Mouse (Mus musculus): ENCODE measurements around the gene Ahdc1. TPM values are rescaled to one million over a fixed set of nuclear protein-coding genes. Genes with fewer than 3 reads are reported as not detected.

The Ahdc1 gene
- polyA plus RNA-seq, 2 experiments = 0.53 to 1.3 TPM

DNA sequence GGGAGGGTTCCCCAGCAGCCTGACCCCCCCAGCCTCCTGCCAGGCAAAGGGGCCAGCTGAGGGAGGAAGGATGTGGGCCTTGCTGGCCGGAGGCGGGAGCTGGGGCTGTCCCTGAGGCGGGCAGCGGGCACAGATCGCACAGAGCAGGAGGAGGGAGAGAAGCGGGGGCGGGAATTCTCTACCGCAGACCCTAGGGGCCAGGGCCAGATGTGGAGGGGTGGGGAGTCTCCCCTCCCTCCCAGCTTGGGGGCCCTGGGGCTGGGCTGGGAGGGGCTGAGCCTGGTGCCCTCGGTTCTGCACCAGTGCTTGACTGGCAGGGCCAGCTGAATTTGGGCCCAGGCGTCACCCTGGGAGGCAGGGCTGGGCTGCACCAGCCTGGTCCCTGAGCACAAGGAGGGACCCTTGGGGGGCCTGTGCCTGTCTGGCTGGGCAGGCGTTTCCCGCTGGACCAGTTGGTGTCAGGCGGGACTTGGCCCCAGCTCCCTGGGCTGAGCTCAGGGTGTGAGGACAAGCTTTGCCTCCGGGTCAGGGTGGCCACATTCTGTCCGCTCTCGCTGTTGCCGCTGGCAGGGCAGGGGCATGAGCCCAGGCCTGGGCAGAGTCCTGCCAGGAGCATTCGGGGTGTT, 2.3 kb downstream of the Ahdc1 start:
- DNase-seq (ENCODE audit: low read depth in 3 of 3, low spot score in 3 of 3) (no peak), ATAC-seq (ENCODE audit: insufficient read depth) (no peak)
- peak overlapping the region; percentile 88 for H3K4me2 ChIP-seq (ENCODE audit: low read depth)
- no peaks in the 10 kb centered on the region for H3K9me3 ChIP-seq (ENCODE audit: control insufficient read depth, low read length)
- H3K27me3 ChIP-seq (ENCODE audit: control insufficient read depth, insufficient read depth, low read length) = peaks cover 42% of the 10 kb centered on the region
- no peaks in the 10 kb centered on the region for H3K36me3 ChIP-seq (replicated peaks; ENCODE audit: control insufficient read depth, insufficient read depth, low read depth)
- no peak overlapping the region for H3K9ac ChIP-seq (replicated peaks)
- H3K27ac ChIP-seq = no peak overlapping the region
- 10% methylated on average over 17 of the region's 18 CpGs for WGBS (ENCODE audit: insufficient replicate concordance)
- H3K4me3 ChIP-seq (ENCODE audit: insufficient read depth in 1 of 2, low read depth in 2 of 2, low read length in 2 of 2) = peak overlapping the region; percentile 53 to 72; a peak in 3 of 4 replicates
- H3K4me1 ChIP-seq (replicated peaks; ENCODE audit: control insufficient read depth in 2 of 2, insufficient read depth in 2 of 2, low read length in 1 of 2) = peaks cover 0 to 11% of the 10 kb centered on the region in 2 experiments; a peak in 2 of 4 replicates
- TF ChIP-seq EP300 (IDR thresholded peaks at IDR 0.05; ENCODE audit: low read depth) = no peak

DNA sequence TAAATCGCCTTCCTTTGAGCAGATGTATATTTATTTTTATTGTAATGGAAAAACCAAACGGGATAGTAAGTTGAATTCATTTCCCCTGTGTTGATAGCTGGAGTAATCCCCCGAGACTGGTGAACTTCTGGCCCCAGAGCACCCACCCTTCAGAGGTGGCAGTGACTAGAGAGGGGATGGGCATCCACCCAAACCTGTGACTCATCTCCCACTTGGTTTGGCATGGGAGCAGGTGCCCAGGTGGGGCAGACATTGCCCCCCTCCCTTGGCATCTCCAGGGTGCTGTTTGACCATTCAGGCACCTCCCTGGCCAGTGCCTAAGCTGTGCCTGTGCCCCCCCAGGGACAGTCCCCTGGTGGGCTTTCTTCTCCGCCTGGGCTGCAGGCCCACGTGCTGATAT, 3.0 kb downstream of the Ahdc1 start:
- WGBS (ENCODE audit: insufficient replicate concordance) = 32% methylated on average over 5 of the region's 5 CpGs
- no peaks in the 10 kb centered on the region for H3K36me3 ChIP-seq (replicated peaks; ENCODE audit: control insufficient read depth, insufficient read depth, low read depth)
- TF ChIP-seq CTCF (IDR thresholded peaks at IDR 0.05; ENCODE audit: low read depth) = no peak
- TF ChIP-seq EP300 (IDR thresholded peaks at IDR 0.05; ENCODE audit: low read depth) = no peak
- DNase-seq (ENCODE audit: low read depth in 3 of 3, low spot score in 3 of 3) = no peak
- no peak overlapping the region for H3K4me3 ChIP-seq (ENCODE audit: insufficient read depth in 1 of 2, low read depth in 2 of 2, low read length in 2 of 2)
- H3K9ac ChIP-seq (replicated peaks) = no peak overlapping the region
- H3K4me1 ChIP-seq (replicated peaks; ENCODE audit: control insufficient read depth in 2 of 2, insufficient read depth in 2 of 2, low read length in 1 of 2) = peaks cover 0 to 7% of the 10 kb centered on the region in 2 experiments; a peak in 1 of 4 replicates
- no peaks in the 10 kb centered on the region for H3K9me3 ChIP-seq (ENCODE audit: control insufficient read depth, low read length)
- ATAC-seq (ENCODE audit: insufficient read depth) = no peak
- H3K27me3 ChIP-seq (ENCODE audit: control insufficient read depth, insufficient read depth, low read length) = peaks cover 42% of the 10 kb centered on the region
- no peak overlapping the region for H3K27ac ChIP-seq
- H3K4me2 ChIP-seq (ENCODE audit: low read depth) = no peak overlapping the region

DNA sequence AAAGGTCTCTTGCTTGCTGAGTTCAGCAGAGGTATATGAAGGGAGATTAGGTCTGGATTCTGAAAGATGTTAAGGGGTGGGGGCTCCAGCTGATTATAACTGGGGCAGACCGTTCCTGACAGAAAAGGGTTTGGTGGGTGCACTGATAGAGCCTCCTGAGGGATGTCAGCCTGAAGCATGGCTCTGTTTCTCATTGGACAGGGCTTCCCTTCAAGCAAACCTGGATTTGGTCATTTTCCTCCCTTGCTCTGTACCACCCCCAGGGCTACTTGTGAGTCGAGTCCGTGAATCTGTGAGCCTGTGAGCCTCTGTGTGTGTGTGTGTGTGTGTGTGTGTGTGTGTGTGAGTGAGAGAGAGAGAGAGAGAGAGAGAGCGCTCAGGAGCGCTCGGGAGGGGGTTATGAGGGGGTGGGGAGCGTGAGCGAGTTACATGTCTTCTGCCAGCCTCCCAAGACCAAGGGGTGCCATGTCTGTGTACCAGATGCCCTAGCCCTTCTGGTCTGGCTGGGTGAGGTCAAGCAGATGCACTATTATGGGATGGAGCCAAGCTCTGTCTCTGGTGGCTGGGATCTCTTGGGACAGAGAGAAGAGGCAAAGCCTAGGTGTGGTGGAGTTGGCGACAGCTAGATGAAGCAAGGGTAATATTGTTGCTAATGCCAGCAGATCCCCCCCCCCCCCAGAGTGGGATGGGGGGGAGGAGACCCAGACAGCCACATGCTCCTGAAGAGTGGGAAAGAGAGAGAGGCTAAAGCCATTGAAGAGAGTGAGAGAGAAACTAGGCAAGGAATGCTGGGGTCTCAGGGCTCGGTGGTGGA, 4.0 kb downstream of the Ahdc1 start:
- peaks cover 32% of the 10 kb centered on the region for H3K27me3 ChIP-seq (ENCODE audit: control insufficient read depth, insufficient read depth, low read length)
- no peak overlapping the region for H3K4me3 ChIP-seq (ENCODE audit: insufficient read depth in 1 of 2, low read depth in 2 of 2, low read length in 2 of 2)
- ATAC-seq (ENCODE audit: insufficient read depth) = no peak
- H3K36me3 ChIP-seq (replicated peaks; ENCODE audit: control insufficient read depth, insufficient read depth, low read depth) = no peaks in the 10 kb centered on the region
- H3K4me2 ChIP-seq (ENCODE audit: low read depth) = no peak overlapping the region
- H3K9ac ChIP-seq (replicated peaks) = no peak overlapping the region
- TF ChIP-seq CTCF (IDR thresholded peaks at IDR 0.05; ENCODE audit: low read depth) (no peak), EP300 (IDR thresholded peaks at IDR 0.05; ENCODE audit: low read depth) (no peak)
- WGBS (ENCODE audit: insufficient replicate concordance) = 49% methylated on average over 10 of the region's 10 CpGs
- H3K4me1 ChIP-seq (replicated peaks; ENCODE audit: control insufficient read depth in 2 of 2, insufficient read depth in 2 of 2, low read length in 1 of 2) = peaks cover 0 to 6% of the 10 kb centered on the region in 2 experiments; a peak in 1 of 4 replicates
- DNase-seq (ENCODE audit: low read depth in 3 of 3, low spot score in 3 of 3) = no peak
- no peaks in the 10 kb centered on the region for H3K9me3 ChIP-seq (ENCODE audit: control insufficient read depth, low read length)
- no peak overlapping the region for H3K27ac ChIP-seq

DNA sequence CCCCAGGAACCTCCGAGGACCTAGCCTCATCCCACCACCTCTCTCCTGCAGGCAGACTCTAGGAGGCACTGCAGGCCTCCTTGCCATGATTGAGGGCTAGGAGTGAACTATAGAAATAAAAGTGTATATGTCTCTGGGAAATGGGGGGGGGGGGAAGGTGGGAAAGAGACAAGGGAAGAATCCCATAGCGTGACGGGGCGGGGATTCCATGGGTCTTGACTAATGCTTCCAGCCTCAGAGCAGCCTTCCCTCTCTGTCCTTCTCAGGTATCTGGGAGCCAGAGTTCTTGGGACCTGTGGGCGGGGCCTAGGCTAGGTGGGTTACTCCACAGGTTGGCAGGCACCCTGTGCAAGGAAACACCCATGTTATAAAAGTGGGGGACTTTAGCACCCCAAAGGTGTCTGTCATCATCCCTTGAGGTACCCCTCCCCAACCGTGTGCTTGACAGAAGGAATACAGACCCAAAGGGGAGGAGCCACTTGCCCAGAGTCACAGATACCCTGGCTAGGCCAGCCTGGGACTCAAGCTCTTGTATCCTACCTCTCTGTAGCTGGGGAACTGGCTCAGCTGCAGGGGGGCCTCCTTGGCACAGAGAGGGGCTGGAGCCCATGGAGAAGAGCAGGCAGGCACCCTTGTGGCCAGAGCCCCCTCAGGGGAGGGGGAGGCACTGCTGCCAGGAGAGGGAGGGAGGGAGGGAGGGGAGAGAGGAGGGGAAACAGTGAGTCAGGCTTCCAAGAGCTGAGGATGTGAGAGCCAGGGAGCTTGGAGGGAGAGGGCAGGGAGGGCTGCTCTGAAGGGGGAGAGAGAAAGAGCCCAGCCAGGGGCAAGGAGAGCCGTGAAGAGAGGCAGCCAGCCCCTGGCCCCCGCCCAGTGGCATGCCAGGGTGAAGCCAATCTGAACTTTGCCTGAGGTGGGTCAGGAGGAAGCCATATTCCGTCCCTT, 4.9 kb downstream of the Ahdc1 start:
- Histone ChIP-seq H3K9me3 (ENCODE audit: control insufficient read depth, low read length) (no peaks in the 10 kb centered on the region), H3K36me3 (replicated peaks; ENCODE audit: control insufficient read depth, insufficient read depth, low read depth) (no peaks in the 10 kb centered on the region), H3K27ac (no peak overlapping the region), H3K4me2 (ENCODE audit: low read depth) (no peak overlapping the region), H3K4me1 (replicated peaks; ENCODE audit: control insufficient read depth in 2 of 2, insufficient read depth in 2 of 2, low read length in 1 of 2) (peaks cover 0 to 3% of the 10 kb centered on the region in 2 experiments; a peak in 1 of 4 replicates), H3K4me3 (ENCODE audit: insufficient read depth in 1 of 2, low read depth in 2 of 2, low read length in 2 of 2) (no peak overlapping the region), H3K27me3 (ENCODE audit: control insufficient read depth, insufficient read depth, low read length) (peaks cover 23% of the 10 kb centered on the region), H3K9ac (replicated peaks) (no peak overlapping the region)
- WGBS (ENCODE audit: insufficient replicate concordance) = 48% methylated on average over 9 of the region's 9 CpGs
- TF ChIP-seq EP300 (IDR thresholded peaks at IDR 0.05; ENCODE audit: low read depth) (no peak), CTCF (IDR thresholded peaks at IDR 0.05; ENCODE audit: low read depth) (no peak)
- no peak for ATAC-seq (ENCODE audit: insufficient read depth)
- DNase-seq (ENCODE audit: low read depth in 3 of 3, low spot score in 3 of 3) = no peak

Data from liver, embryonic 14.5 days (tissue).